Mouse (Mus musculus) midbrain, embryonic 12.5 days (tissue): ENCODE data around the gene Rack1. TPM values are rescaled to one million over a fixed set of nuclear protein-coding genes. Genes with fewer than 3 reads are reported as not detected.
A peak's percentile ranks its signal among the peaks of the same experiment; 100 is the strongest.

Experiments used
- ATAC-seq: fragments of 200-750 bp; cut with Nextera tagmentation; 2 replicates; pipeline ENCODE4 v1.8.0; 2017; ENCODE audit warnings: low read depth, moderate TSS enrichment, moderate library complexity; ENCODE audit not compliant: low FRiP score
- H3K27ac ChIP-seq: fragments of 300-500 bp; sonication (generic); replicated peaks from 2 replicates; pipeline ENCODE4 v1.5.1; 2016; ENCODE audit warnings: mild to moderate bottlenecking
- H3K27me3 ChIP-seq: fragments of 300-500 bp; sonication (generic); 2 replicates; pipeline ENCODE4 v1.6.1; 2016; ENCODE audit warnings: mild to moderate bottlenecking
- H3K36me3 ChIP-seq: fragments of 300-500 bp; sonication (generic); 2 replicates; pipeline ENCODE4 v1.6.1; 2016
- H3K4me1 ChIP-seq: fragments of 300-500 bp; sonication (generic); 2 replicates; pipeline ENCODE4 v1.6.1; 2016
- H3K4me2 ChIP-seq: fragments of 300-500 bp; sonication (generic); replicated peaks from 2 replicates; pipeline ENCODE4 v1.6.1; 2016; ENCODE audit warnings: mild to moderate bottlenecking, moderate library complexity
- H3K4me3 ChIP-seq: fragments of 300-500 bp; sonication (generic); 2 replicates; pipeline ENCODE4 v1.5.1; 2016; ENCODE audit warnings: mild to moderate bottlenecking
- H3K9ac ChIP-seq: fragments of 300-500 bp; sonication (generic); replicated peaks from 2 replicates; pipeline ENCODE4 v1.6.1; 2016; ENCODE audit warnings: mild to moderate bottlenecking, moderate library complexity
- H3K9me3 ChIP-seq: fragments of 300-500 bp; sonication (generic); 2 replicates; pipeline ENCODE4 v1.6.1; 2016; ENCODE audit warnings: mild to moderate bottlenecking
- WGBS: fragments of 180-500 bp; shearing (Covaris S2); methylation state at CpG from one replicate; pipeline ENCODE4 v1.1.7; 2016; 5-methylcytosine and 5-hydroxymethylcytosine counted together
- polyA plus RNA-seq: library from polyadenylated mRNA; unstranded; fragments of >200 nt; fragmentation: Nextera tagmentation; extraction: Ambion mirVana; gene quantifications from 2 replicates; pipeline ENCODE4 v1.2.1, GENCODE M21; 2016

The Rack1 gene
- polyA plus RNA-seq, 1 experiment from 2014 or later, result 503 TPM

DNA sequence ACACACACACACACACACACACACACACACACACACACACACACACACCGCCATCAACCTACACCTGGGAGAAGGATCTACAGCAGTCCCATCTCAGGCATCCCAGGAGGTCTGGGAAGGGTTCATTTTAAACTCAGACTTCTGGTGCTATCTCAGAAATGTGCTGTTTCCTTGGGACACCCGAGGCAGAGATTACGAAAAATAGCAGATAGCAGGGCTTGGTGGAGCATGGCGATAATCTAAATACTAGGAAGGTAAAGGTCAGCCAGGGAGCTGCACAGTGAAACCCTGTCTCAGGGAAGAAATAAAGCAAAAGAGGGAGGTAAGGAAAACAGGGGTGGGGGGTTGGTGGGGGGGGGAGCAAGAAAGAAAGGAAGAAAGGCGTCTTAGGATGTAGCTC is 2.8 kb upstream of the Rack1 start:
- Histone ChIP-seq H3K4me1 (peaks cover 25% of the 10 kb centered on the region), H3K4me2 (no peak overlapping the region), H3K9me3 (no peaks in the 10 kb centered on the region), H3K4me3 (no peak overlapping the region), H3K36me3 (peaks cover 9% of the 10 kb centered on the region), H3K27me3 (no peaks in the 10 kb centered on the region), H3K27ac (no peak overlapping the region), H3K9ac (no peak overlapping the region)
- no peak for ATAC-seq
- WGBS, result 88% methylated on average over 4 of the region's 5 CpGs

DNA sequence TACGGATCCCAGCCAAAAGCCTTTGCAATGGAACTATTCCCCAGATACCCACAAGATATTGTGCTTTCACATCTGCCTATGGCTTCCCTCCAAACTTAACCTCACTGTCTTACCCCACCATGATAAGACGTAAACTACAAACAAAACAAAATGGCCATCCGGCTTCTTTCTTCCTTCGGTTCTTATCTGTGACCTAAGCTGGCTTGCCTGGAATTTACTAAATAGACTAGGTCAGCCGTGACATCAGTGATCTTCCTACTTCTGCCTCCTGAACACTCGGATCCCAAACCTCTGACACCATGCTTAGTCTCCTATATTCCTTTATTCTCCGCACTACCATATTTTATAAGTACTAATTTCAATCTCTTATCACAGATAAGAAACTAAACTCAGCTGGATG is 1.8 kb upstream of the Rack1 start:
- Histone ChIP-seq H3K27me3 (no peaks in the 10 kb centered on the region), H3K36me3 (peaks cover 19% of the 10 kb centered on the region), H3K4me1 (peaks cover 28% of the 10 kb centered on the region), H3K4me2 (peak overlapping the region; percentile 80), H3K27ac (no peak overlapping the region), H3K9ac (peak overlapping the region; percentile 15; the same call in 1 of the 2 replicates), H3K4me3 (no peak overlapping the region), H3K9me3 (no peaks in the 10 kb centered on the region)
- ATAC-seq, result no peak
- WGBS, result 76% methylated on average over 7 of the region's 7 CpGs

DNA sequence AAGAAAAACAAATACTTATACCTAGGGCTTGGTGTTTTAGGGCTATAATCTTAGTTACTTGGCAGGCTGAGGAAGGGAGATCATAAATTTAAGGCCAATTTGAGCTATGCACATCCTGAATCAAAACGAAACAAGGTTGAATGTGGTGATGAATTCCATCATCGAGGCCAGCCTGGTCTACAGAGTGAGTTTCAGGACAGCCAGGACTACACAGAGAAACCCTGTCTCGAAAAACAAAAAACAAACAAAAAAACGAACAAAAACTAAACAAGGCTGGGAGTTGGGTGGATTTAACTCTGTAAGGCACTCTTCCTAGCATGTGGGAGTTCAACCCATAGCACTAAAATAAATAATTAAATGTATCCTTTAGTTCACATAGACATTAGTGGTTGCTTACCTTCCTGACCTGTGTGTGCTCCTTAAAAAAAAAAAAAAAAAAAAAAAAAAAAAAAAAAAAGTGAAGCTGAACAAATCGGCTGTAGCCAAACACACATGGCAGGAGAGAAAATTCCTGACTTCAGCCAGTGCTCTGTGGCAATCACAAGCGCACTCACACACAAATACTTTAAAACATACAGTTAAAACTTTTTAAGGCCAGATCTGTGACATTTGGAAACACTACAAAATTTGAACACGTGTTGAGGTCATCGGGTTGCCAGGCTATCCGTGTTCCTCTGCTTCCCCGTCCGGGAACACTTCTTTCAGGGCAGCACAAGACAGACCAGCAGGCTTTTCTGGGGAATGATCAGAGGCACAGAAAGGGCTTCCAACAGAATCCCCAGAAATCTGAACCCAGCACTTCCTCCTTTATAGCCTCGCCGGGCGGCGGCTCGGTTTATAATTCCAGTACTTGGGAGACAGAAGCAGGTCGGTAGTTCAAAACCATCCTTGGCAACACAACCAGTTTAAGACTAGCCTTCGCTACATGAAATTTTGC is 880 bp upstream of the Rack1 start:
- WGBS, result 9% methylated on average over 18 of the region's 18 CpGs
- Histone ChIP-seq H3K4me1 (peaks cover 28% of the 10 kb centered on the region), H3K4me3 (peak overlapping the region; percentile 81), H3K4me2 (peak overlapping the region; percentile 80), H3K9me3 (no peaks in the 10 kb centered on the region), H3K27ac (peak overlapping the region; percentile 94), H3K9ac (peak overlapping the region; percentile 90), H3K36me3 (peaks cover 28% of the 10 kb centered on the region), H3K27me3 (no peaks in the 10 kb centered on the region)
- ATAC-seq, result peak; percentile 32; the same call in 1 of the 2 replicates

DNA sequence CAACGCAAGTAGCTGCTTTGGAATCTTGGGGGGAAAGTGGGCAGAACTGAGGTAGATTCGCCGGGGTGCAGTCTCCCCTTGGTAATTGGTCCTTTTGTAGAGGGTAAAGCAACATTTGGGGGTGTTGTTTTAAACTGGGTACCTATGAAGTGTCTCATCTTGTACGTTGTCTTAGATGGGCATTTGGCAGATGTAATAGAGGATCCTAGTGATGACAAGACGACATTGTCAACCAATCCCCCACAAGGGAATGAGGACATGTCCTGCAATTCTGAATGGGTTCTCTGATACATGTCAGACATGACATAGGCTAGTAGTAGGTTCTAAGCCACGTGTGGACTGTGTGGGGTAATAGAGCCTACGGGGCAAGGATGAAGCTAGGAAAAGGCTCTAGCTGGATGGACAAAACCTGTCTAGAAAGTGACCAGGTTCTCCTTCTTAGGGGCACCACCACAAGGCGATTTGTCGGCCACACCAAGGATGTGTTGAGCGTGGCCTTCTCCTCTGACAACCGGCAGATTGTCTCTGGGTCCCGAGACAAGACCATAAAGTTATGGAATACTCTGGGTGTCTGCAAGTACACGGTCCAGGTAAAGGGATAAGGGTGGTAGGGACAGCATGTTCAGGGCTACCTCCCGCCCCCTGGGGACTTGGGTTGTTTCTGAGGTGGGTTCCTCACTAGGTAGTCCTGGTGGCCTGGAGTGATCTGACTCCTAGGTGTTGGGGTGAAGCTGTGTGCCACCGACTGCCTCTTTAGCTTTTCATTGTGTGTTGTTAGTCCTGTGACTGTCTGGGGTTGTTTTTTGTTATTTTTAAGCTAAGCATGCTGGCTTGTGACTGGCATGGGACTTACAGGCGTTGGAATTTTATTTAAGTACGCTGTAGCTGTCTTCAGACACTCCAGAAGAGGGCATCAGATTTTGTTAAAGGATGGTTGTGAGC is 2.0 kb downstream of the Rack1 start:
- peaks cover 28% of the 10 kb centered on the region for H3K4me1 ChIP-seq
- peaks cover 56% of the 10 kb centered on the region for H3K36me3 ChIP-seq
- peak overlapping the region; percentile 81 for H3K4me3 ChIP-seq
- ATAC-seq, result no peak
- no peaks in the 10 kb centered on the region for H3K9me3 ChIP-seq
- peak overlapping the region; percentile 90 for H3K9ac ChIP-seq
- no peaks in the 10 kb centered on the region for H3K27me3 ChIP-seq
- H3K27ac ChIP-seq, result no peak overlapping the region
- 80% methylated on average over 17 of the region's 17 CpGs for WGBS
- peak overlapping the region; percentile 80 for H3K4me2 ChIP-seq

DNA sequence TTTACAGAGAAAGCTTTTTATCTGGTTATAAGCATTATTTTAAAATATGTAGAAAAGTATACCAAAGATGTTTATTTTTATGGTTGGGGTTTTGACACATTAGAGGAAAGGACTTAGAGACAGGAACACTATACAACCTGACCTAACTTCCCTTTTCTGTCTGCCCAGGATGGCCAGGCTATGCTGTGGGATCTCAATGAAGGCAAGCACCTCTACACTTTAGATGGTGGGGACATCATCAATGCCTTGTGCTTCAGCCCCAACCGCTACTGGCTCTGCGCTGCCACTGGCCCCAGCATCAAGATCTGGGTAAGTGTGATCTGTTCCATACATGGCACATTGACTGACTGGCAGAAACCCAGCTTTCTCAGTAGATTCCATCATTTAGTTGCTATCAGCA is 3.9 kb downstream of the Rack1 start:
- ATAC-seq, result no peak
- H3K27ac ChIP-seq, result no peak overlapping the region
- H3K36me3 ChIP-seq, result peaks cover 74% of the 10 kb centered on the region
- H3K4me3 ChIP-seq, result no peak overlapping the region
- 98% methylated on average over 2 of the region's 2 CpGs for WGBS
- H3K9ac ChIP-seq, result no peak overlapping the region
- H3K4me2 ChIP-seq, result no peak overlapping the region
- peaks cover 18% of the 10 kb centered on the region for H3K4me1 ChIP-seq
- H3K9me3 ChIP-seq, result no peaks in the 10 kb centered on the region
- H3K27me3 ChIP-seq, result no peaks in the 10 kb centered on the region

DNA sequence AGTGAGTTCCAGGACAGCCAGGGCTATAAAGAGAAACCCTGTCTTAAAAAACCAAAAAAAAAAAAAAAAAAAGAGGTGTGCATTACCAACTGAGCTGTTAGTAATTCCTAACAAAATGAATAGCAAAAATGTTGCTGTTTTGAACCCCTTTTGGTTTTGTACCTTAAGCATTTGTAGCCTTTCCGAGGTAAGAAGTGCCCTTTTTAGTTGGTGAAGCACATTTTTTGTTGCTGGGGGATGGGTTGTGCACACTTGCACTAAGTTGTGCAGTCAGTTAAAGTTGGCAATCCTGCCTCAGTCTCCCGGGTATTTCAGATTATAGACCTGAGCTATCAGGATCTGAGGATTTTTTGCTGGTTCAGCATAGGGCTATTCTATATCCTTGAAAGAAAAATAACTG is 4.8 kb downstream of the Rack1 start:
- Histone ChIP-seq H3K27ac (no peak overlapping the region), H3K36me3 (peaks cover 83% of the 10 kb centered on the region), H3K4me3 (no peak overlapping the region), H3K9me3 (no peaks in the 10 kb centered on the region), H3K27me3 (no peaks in the 10 kb centered on the region), H3K4me2 (no peak overlapping the region), H3K4me1 (peaks cover 16% of the 10 kb centered on the region), H3K9ac (no peak overlapping the region)
- no peak for ATAC-seq
- WGBS, result 94% methylated on average over 2 of the region's 2 CpGs

DNA sequence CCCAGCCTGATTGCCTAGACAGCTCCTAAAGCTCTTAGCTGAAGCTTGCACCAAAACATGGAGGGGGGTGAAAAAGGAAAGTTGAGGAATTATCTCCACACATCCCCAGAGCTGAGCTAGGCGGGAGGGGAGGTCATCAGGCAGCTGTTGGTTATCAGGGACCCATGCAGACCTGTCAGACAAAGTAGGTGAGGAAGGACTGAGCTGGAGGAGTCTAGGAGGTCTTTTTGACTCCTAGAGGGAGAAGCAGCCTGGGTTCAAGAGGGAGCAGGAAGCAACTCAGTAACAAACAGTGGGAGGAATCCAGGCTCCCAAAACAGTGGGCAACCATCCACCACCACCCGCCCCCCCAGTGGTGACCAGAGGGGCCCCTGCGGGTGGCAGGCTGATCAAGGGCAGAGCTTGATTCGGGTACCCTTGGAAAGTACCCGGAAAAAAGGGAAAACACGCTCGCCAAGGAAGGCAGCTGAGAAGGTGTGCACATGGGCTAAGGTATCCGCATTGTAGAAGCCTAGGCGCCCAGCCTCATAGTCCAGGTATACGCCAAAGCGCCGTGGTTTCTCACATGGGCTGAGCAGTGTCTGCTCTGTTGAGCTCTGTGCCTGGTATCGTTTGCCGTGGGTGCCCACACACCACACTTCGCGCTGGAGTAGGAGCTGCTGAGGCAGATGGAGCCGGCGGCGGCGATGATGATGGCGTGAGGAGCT is 6.9 kb downstream of the Rack1 start:
- Histone ChIP-seq H3K27ac (0 out of 2 replicates have a peak overlapping the region, but pooled peaks have one; percentile 25), H3K9ac (no peak overlapping the region)
- 66% methylated on average over 21 of the region's 21 CpGs for WGBS

DNA sequence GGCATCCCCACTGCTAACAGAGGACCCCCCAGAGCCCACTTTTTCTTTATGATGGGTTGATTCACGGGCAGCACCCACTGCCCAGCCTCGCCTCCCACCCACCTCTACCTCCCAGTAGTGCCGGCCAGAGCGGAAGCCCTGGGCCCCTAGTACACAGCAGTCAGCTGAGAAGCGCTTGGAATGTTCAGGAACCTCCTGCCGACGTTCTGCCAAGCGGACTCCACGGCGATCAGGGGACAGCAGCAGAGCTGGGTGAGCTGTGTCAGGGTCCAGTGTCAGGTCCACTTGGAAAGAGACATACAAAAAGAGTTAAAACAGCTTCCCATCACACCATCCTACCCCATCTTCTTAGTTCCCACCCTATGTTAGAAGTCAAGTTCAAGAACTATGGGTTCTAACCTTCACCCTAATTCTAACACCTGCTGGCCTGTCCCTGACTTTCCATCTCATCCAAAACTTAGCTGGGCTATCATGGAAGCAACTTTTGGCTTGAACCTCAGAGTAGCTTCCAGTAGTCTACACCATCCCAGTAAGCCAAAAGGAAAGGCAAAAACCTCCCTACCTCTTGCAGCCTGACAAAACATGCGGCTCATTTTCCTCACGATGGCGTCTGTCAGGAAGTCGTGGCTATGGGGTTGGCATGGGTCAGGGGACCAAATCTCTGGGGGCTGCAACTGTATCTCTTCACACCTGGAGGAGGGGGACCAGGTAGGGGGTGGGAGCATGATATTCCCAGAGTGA is 7.6 kb downstream of the Rack1 start:
- H3K4me3 ChIP-seq, result no peak overlapping the region
- no peak overlapping the region for H3K9ac ChIP-seq
- no peaks in the 10 kb centered on the region for H3K9me3 ChIP-seq
- no peaks in the 10 kb centered on the region for H3K27me3 ChIP-seq
- ATAC-seq, result peak; percentile 38; the same call in 1 of the 2 replicates
- 73% methylated on average over 14 of the region's 14 CpGs for WGBS
- H3K27ac ChIP-seq, result 0 out of 2 replicates have a peak overlapping the region, but pooled peaks have one; percentile 25
- no peaks in the 10 kb centered on the region; the same call in 1 of the 2 replicates for H3K4me1 ChIP-seq
- peaks cover 98% of the 10 kb centered on the region for H3K36me3 ChIP-seq
- no peak overlapping the region for H3K4me2 ChIP-seq

More for the DNA sequence above, 6.9 kb downstream of the Rack1 start:
- Histone ChIP-seq H3K4me3 (no peak overlapping the region), H3K4me2 (no peak overlapping the region), H3K27me3 (no peaks in the 10 kb centered on the region), H3K36me3 (peaks cover 98% of the 10 kb centered on the region), H3K9me3 (no peaks in the 10 kb centered on the region), H3K4me1 (peaks cover 6% of the 10 kb centered on the region)
- ATAC-seq, result peak; percentile 46; the same call in 1 of the 2 replicates

DNA sequence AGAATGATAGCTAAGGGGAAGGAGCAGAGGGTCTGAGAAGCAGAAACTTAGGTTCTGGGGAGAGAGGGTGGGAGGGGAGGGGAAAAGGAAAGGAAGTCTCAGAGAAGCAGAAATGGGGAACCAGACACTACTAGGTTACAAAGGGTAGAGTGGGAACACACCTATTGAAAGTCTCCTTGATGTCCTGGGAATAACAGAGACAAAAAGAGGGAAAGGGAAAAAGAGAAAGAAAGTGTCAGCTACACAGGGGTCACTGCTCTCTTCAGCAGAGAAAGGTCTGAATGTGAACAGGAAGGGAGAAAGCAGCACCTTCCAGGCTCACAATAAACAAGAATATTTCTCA is 8.1 kb downstream of the Rack1 start:
- Histone ChIP-seq H3K4me2 (no peak overlapping the region), H3K9ac (no peak overlapping the region), H3K36me3 (peaks cover 97% of the 10 kb centered on the region), H3K27me3 (no peaks in the 10 kb centered on the region), H3K4me3 (no peak overlapping the region), H3K27ac (no peak overlapping the region), H3K9me3 (no peaks in the 10 kb centered on the region), H3K4me1 (no peaks in the 10 kb centered on the region)
- no peak for ATAC-seq

DNA sequence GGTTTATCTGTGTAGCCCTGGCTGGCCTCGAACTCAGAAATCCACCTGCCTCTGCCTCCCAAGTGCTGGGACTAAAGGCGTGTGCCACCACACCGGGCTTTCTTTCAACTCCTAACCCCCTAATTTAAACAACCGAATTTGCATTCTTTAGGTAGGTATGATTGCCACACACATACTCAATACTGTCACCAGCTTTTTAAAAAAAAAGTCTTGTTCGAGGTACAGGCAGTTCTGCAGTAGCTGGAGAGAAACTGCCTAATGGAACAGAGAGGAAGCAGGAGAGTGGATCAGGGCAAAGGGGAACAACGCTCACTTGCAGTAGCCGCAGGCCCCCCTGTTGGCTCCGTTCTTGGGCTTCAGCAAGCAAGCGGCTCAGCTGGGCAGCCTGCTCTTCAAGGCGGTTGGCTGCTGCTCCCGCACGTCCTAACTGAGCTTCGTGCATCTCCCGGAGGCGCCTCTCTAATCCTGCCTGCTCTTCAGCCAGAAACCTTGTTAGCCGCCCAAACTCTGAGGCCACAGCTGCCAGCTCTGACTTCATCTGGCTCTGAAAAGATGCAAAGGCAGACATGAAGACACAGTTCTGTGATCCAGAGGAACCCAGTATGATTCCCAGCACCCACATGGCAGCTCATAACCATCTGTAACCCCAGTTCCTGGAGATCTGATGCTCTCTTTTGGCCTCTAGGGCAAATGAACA is 8.8 kb downstream of the Rack1 start:
- H3K27ac ChIP-seq, result peak overlapping the region; percentile 36; the same call in 1 of the 2 replicates

More for the DNA sequence above, 8.8 kb downstream of the Rack1 start:
- Histone ChIP-seq H3K4me2 (no peak overlapping the region), H3K4me3 (no peak overlapping the region), H3K9ac (no peak overlapping the region), H3K36me3 (peaks cover 94% of the 10 kb centered on the region), H3K27me3 (no peaks in the 10 kb centered on the region), H3K4me1 (no peaks in the 10 kb centered on the region), H3K9me3 (no peaks in the 10 kb centered on the region)
- WGBS, result 71% methylated on average over 16 of the region's 16 CpGs
- no peak for ATAC-seq
